Mouse (Mus musculus): ENCODE results near the gene Slc6a12. TPM values are rescaled to one million over a fixed set of nuclear protein-coding genes. Genes with fewer than 3 reads are reported as not detected.
A peak's percentile ranks its signal among the peaks of the same experiment; 100 is the strongest.
"Not testable (repeated sequence)": the region's sequence is repeated elsewhere in the genome, so short reads cannot be mapped to it uniquely, and the experiment has no call there.

The Slc6a12 gene
- total and polyA plus RNA-seq, 3 experiments, result not detected

GRCm38 (mm10) chr6:121366537-121366936 is 23.7 kb downstream of the Slc6a12 start:
- DNase-seq (ENCODE audit: low read depth, low spot score), result peak; percentile 4
- H3K27ac ChIP-seq (ENCODE audit: control insufficient read depth, low read depth, low read length), result not testable (repeated sequence)
- TF ChIP-seq RAD21 (IDR thresholded peaks at IDR 0.05; ENCODE audit: low read depth, low read length) (peak; percentile 5), CTCF (IDR thresholded peaks at IDR 0.05 in 2 of 3, conservative IDR thresholded peaks at IDR 0.05 in 1 of 3; ENCODE audit: control insufficient read depth in 1 of 3, insufficient read depth in 1 of 3, low read depth in 2 of 3, low read length in 3 of 3, poor library complexity in 1 of 3, severe bottlenecking in 1 of 3) (peak in 2 of 3 experiments; percentile 25 to 55; a peak in 4 of 6 replicates), SMC3 (IDR thresholded peaks at IDR 0.05; ENCODE audit: low read depth, low read length) (peak; percentile 35; the same call in 1 of the 2 replicates)

GRCm38 (mm10) chr6:121367099-121367498 is 24.2 kb downstream of the Slc6a12 start:
- DNase-seq (ENCODE audit: low read depth, low spot score), result no peak
- Histone ChIP-seq H3K9me3 (replicated peaks; ENCODE audit: insufficient read depth, low read length) (no peaks in the 10 kb centered on the region), H3K27me3 (ENCODE audit: control insufficient read depth in 1 of 2, insufficient read depth in 2 of 2, low read length in 2 of 2) (no peaks in the 10 kb centered on the region), H3K36me3 (ENCODE audit: control insufficient read depth in 1 of 2, insufficient read depth in 2 of 2, low read length in 2 of 2) (no peaks in the 10 kb centered on the region), H3K4me3 (ENCODE audit: control insufficient read depth in 1 of 2, insufficient read depth in 1 of 2, low read depth in 2 of 2, low read length in 2 of 2) (no peak overlapping the region), H3K9ac (ENCODE audit: control insufficient read depth, low read depth, low read length, poor library complexity, severe bottlenecking) (no peak overlapping the region), H3K4me1 (ENCODE audit: control insufficient read depth in 1 of 2, insufficient read depth in 2 of 2, low read length in 2 of 2) (no peaks in the 10 kb centered on the region), H3K79me2 (ENCODE audit: control insufficient read depth, insufficient read depth, low read length, poor library complexity) (no peaks in the 10 kb centered on the region), H3K27ac (ENCODE audit: control insufficient read depth, low read depth, low read length) (no peak overlapping the region)
- TF ChIP-seq CHD1 (IDR thresholded peaks at IDR 0.05; ENCODE audit: low read depth, low read length) (no peak), MAFK (IDR thresholded peaks at IDR 0.05; ENCODE audit: borderline replicate concordance, low read depth, low read length) (no peak), MAX (IDR thresholded peaks at IDR 0.05; ENCODE audit: low read length) (no peak), RAD21 (IDR thresholded peaks at IDR 0.05; ENCODE audit: low read depth, low read length) (no peak), RCOR1 (IDR thresholded peaks at IDR 0.05; ENCODE audit: low read depth, low read length) (no peak), JUND (IDR thresholded peaks at IDR 0.05; ENCODE audit: low read depth, low read length) (no peak), GABPA (IDR thresholded peaks at IDR 0.05; ENCODE audit: low read depth, low read length) (no peak), MEF2A (IDR thresholded peaks at IDR 0.05; ENCODE audit: extremely low read depth, insufficient replicate concordance, low read depth, low read length, poor library complexity, severe bottlenecking) (no peak), TBP (IDR thresholded peaks at IDR 0.05; ENCODE audit: low read depth, low read length) (no peak), CHD2 (IDR thresholded peaks at IDR 0.05; ENCODE audit: low read length) (no peak)

More at GRCm38 (mm10) chr6:121366537-121366936, 23.7 kb downstream of the Slc6a12 start:
- H3K9ac ChIP-seq (ENCODE audit: control insufficient read depth, low read depth, low read length, poor library complexity, severe bottlenecking); H3K79me2 ChIP-seq (ENCODE audit: control insufficient read depth, insufficient read depth, low read length, poor library complexity); H3K9me3 ChIP-seq (replicated peaks; ENCODE audit: insufficient read depth, low read length); H3K4me1 ChIP-seq (ENCODE audit: control insufficient read depth in 1 of 2, insufficient read depth in 2 of 2, low read length in 2 of 2); H3K27me3 ChIP-seq (ENCODE audit: control insufficient read depth in 1 of 2, insufficient read depth in 2 of 2, low read length in 2 of 2); H3K36me3 ChIP-seq (ENCODE audit: control insufficient read depth in 1 of 2, insufficient read depth in 2 of 2, low read length in 2 of 2); H3K4me3 ChIP-seq (ENCODE audit: control insufficient read depth in 1 of 2, insufficient read depth in 1 of 2, low read depth in 2 of 2, low read length in 2 of 2): not testable (repeated sequence)

GRCm38 (mm10) chr6:121371197-121371980 is 28.5 kb downstream of the Slc6a12 start:
- TF ChIP-seq USF1 (IDR thresholded peaks at IDR 0.05; ENCODE audit: low read depth, low read length) (no peak), BHLHE40 (IDR thresholded peaks at IDR 0.05; ENCODE audit: borderline replicate concordance, low read depth, low read length) (no peak), MAFK (IDR thresholded peaks at IDR 0.05; ENCODE audit: borderline replicate concordance, low read depth, low read length) (no peak), POLR2AphosphoS5 (IDR thresholded peaks at IDR 0.05; ENCODE audit: borderline replicate concordance, low read depth, low read length) (no peak), HCFC1 (IDR thresholded peaks at IDR 0.05; ENCODE audit: low read depth, low read length) (no peak), POLR2A (IDR thresholded peaks at IDR 0.05; ENCODE audit: control insufficient read depth in 1 of 2, insufficient read depth in 1 of 2, low read depth in 1 of 2, low read length in 2 of 2, poor library complexity in 1 of 2) (no peak)
- DNase-seq (ENCODE audit: low read depth, low spot score), result no peak

More at GRCm38 (mm10) chr6:121371197-121371980, 28.5 kb downstream of the Slc6a12 start:
- no peaks in the 10 kb centered on the region for H3K4me1 ChIP-seq (ENCODE audit: control insufficient read depth in 1 of 2, insufficient read depth in 2 of 2, low read length in 2 of 2)
- no peak overlapping the region for H3K27ac ChIP-seq (ENCODE audit: control insufficient read depth, low read depth, low read length)
- H3K4me3 ChIP-seq (ENCODE audit: control insufficient read depth in 1 of 2, insufficient read depth in 1 of 2, low read depth in 2 of 2, low read length in 2 of 2), result no peak overlapping the region
- no peaks in the 10 kb centered on the region for H3K36me3 ChIP-seq (ENCODE audit: control insufficient read depth in 1 of 2, insufficient read depth in 2 of 2, low read length in 2 of 2)
- no peaks in the 10 kb centered on the region for H3K79me2 ChIP-seq (ENCODE audit: control insufficient read depth, insufficient read depth, low read length, poor library complexity)
- no peaks in the 10 kb centered on the region for H3K27me3 ChIP-seq (ENCODE audit: control insufficient read depth in 1 of 2, insufficient read depth in 2 of 2, low read length in 2 of 2)
- no peak overlapping the region for H3K9ac ChIP-seq (ENCODE audit: control insufficient read depth, low read depth, low read length, poor library complexity, severe bottlenecking)
- H3K9me3 ChIP-seq (replicated peaks; ENCODE audit: insufficient read depth, low read length), result no peaks in the 10 kb centered on the region
